Comparison of ENCODE assay signal across 19 mouse cellular contexts in genomic region chr4:142059841-142060193, GRCm38 (mm10). TPM values are rescaled to one million over a fixed set of nuclear protein-coding genes. Genes with fewer than 3 reads are reported as not detected.
A peak's percentile ranks its signal among the peaks of the same experiment; 100 is the strongest.
DNase-seq lines count a peak whose midpoint lies in the region; ATAC-seq and TF ChIP-seq lines count a peak whose summit lies in the region.
"Had no signal": no experiment of that assay in that cellular context is flagged by ENCODE, and none has a peak within 500 bp of the region (broad histone marks: within the 10 kb centered on the region; RNA-seq: fewer than 3 reads in every experiment).

No protein-coding gene starts in this region.

- no peak overlapping the region for H3K9ac ChIP-seq in heart, embryonic 15.5 days
- H3K9ac ChIP-seq in stomach, postnatal 0 days (ENCODE audit: low read length) = no peak overlapping the region
- H3K9ac ChIP-seq: embryonic facial prominence, embryonic 13.5 days; forebrain, embryonic 13.5 days; forebrain, postnatal 0 days; hindbrain, embryonic 13.5 days had no signal

- H3K27me3 ChIP-seq in heart, embryonic 15.5 days = no peaks in the 10 kb centered on the region
- no peaks in the 10 kb centered on the region for H3K27me3 ChIP-seq in stomach, postnatal 0 days (ENCODE audit: control insufficient read depth, insufficient read depth, low read length)
- H3K27me3 ChIP-seq: embryonic facial prominence, embryonic 13.5 days; forebrain, embryonic 13.5 days; hindbrain, embryonic 13.5 days had no signal

- ATAC-seq in heart, embryonic 15.5 days (replicated peaks; ENCODE audit: insufficient number of reproducible peaks, insufficient read depth, low FRiP score, low read depth) = no peak
- no peak for ATAC-seq in stomach, postnatal 0 days (ENCODE audit: low FRiP score, low TSS enrichment)

- H3K4me3 ChIP-seq in heart, embryonic 15.5 days = no peak overlapping the region
- no peak overlapping the region for H3K4me3 ChIP-seq in stomach, postnatal 0 days (ENCODE audit: low read depth, low read length)
- H3K4me3 ChIP-seq: embryonic facial prominence, embryonic 13.5 days; forebrain, embryonic 13.5 days; heart, embryonic 10.5 days; hindbrain, embryonic 13.5 days had no signal

- H3K9me3 ChIP-seq in heart, embryonic 15.5 days (replicated peaks) = no peaks in the 10 kb centered on the region
- no peaks in the 10 kb centered on the region for H3K9me3 ChIP-seq in stomach, postnatal 0 days (ENCODE audit: control insufficient read depth, low read length)
- H3K9me3 ChIP-seq: embryonic facial prominence, embryonic 13.5 days; forebrain, embryonic 13.5 days; heart, embryonic 10.5 days; hindbrain, embryonic 13.5 days had no signal

- TF ChIP-seq EP300 in stomach, postnatal 0 days (optimal IDR thresholded peaks at IDR 0.05) = no peak

- 0 out of 2 replicates have a peak overlapping the region, but pooled peaks have one; percentile 41 for H3K27ac ChIP-seq in heart, embryonic 15.5 days
- H3K27ac ChIP-seq in stomach, postnatal 0 days (replicated peaks) = 0 out of 2 replicates have a peak overlapping the region, but pooled peaks have one; percentile 13
- H3K27ac ChIP-seq: embryonic facial prominence, embryonic 13.5 days; forebrain, embryonic 13.5 days; hindbrain, embryonic 13.5 days had no signal

- no peaks in the 10 kb centered on the region for H3K36me3 ChIP-seq in heart, embryonic 15.5 days
- H3K36me3 ChIP-seq in stomach, postnatal 0 days (ENCODE audit: control insufficient read depth, insufficient read depth, low read length) = no peaks in the 10 kb centered on the region; the same call in 1 of the 2 replicates
- H3K36me3 ChIP-seq: embryonic facial prominence, embryonic 13.5 days; heart, embryonic 10.5 days; hindbrain, embryonic 13.5 days had no signal

- peak; percentile 75 for DNase-seq in cerebellum, adult 9-10 months
- DNase-seq in cerebellum, adult 11 months = no peak
- no peak for DNase-seq in heart, adult 9 months (ENCODE audit: low spot score in 2 of 2)
- peak; percentile 64 for DNase-seq in ZHBTc4 (ENCODE audit: low read depth, low spot score)
- DNase-seq in stomach, postnatal 0 days (ENCODE audit: low spot score) = no peak
- no peak for DNase-seq in left cerebral cortex, postnatal 36 days (ENCODE audit: low spot score in 2 of 2)
- no peak for DNase-seq in layer of hippocampus, adult 8-10 months (ENCODE audit: low spot score in 2 of 2)
- DNase-seq: adrenal gland, adult 2 months; gastrocnemius, postnatal 14 days; kidney, adult 11 months had no signal

- peaks cover 54% of the 10 kb centered on the region for H3K4me1 ChIP-seq in heart, embryonic 15.5 days (replicated peaks)
- H3K4me1 ChIP-seq in stomach, postnatal 0 days (replicated peaks; ENCODE audit: control insufficient read depth, insufficient read depth) = peaks cover 10% of the 10 kb centered on the region

- intact Hi-C loops in left cerebral cortex, postnatal 36 days (cut with DNase I) = no loop called here

- no peak overlapping the region for H3K4me2 ChIP-seq in heart, embryonic 15.5 days
- no peak overlapping the region for H3K4me2 ChIP-seq in stomach, postnatal 0 days (replicated peaks; ENCODE audit: low read depth)
- H3K4me2 ChIP-seq: embryonic facial prominence, embryonic 13.5 days; forebrain, embryonic 13.5 days; hindbrain, embryonic 13.5 days had no signal

- WGBS in heart, embryonic 15.5 days = 84% methylated on average over 8 of the region's 8 CpGs
- 63% methylated on average over 8 of the region's 8 CpGs for WGBS in stomach, postnatal 0 days

- TF ChIP-seq CTCF in stomach, postnatal 0 days (IDR thresholded peaks at IDR 0.05; ENCODE audit: low read depth) = no peak

RNA-seq across cellular contexts. Expression of gene Tmem51, which starts 24.3 kb away (rescaled TPM):
- polyA plus RNA-seq in heart, embryonic 15.5 days (2015; fragmentation: Nextera tagmentation; extraction: Ambion mirVana) = 36.7 and 40.7 TPM in 2 replicates
- polyA plus RNA-seq in stomach, postnatal 0 days (2015; fragmentation: Nextera tagmentation; extraction: Ambion mirVana) = 79.0 and 90.0 TPM in 2 replicates
- total RNA-seq in left cerebral cortex, postnatal 36 days (2021) = 1 to 10 TPM; 4.8 to 5.4 TPM
- total RNA-seq in layer of hippocampus, adult 8-10 months (2022) = 1 to 10 TPM; 3.4 to 7.1 (median 6.0) TPM
- total RNA-seq: MEL had no signal

RNA-seq across cellular contexts. Expression of gene Fhad1, which starts 44.9 kb away (rescaled TPM):
- polyA plus RNA-seq in heart, embryonic 15.5 days (2015; fragmentation: Nextera tagmentation; extraction: Ambion mirVana) = 2.7 and 2.8 TPM in 2 replicates
- 4.9 and 6.0 TPM in 2 replicates for polyA plus RNA-seq in stomach, postnatal 0 days (2015; fragmentation: Nextera tagmentation; extraction: Ambion mirVana)
- total RNA-seq in left cerebral cortex, postnatal 36 days (2021) = 10 to 100 TPM in 1 of 2 experiments, 1 to 10 TPM in 1; 5.1 to 10.8 TPM
- total RNA-seq in layer of hippocampus, adult 8-10 months (2022) = 10 to 100 TPM in 1 of 4 experiments, 1 to 10 TPM in 3; 6.9 to 10.4 (median 9.0) TPM
- total RNA-seq: gastrocnemius, adult 18-20 months; hematopoietic stem cell, adult 5-6 weeks; MEL had no signal

Comparison
In these comparisons a context has a peak if more than half of its experiments do, and no peak if none do; other contexts are left out.
1. DNase-seq: peak in cerebellum, adult 9-10 months (single experiment) and ZHBTc4 (single experiment); none in cerebellum, adult 11 months (single experiment), heart, adult 9 months (0 of 2), stomach, postnatal 0 days (single experiment), left cerebral cortex, postnatal 36 days (0 of 2) and layer of hippocampus, adult 8-10 months (0 of 2).